Mouse (Mus musculus): Measurements from ENCODE around the gene Eif4g3. TPM values are rescaled to one million over a fixed set of nuclear protein-coding genes. Genes with fewer than 3 reads are reported as not detected.

Eif4g3 gene
- total and polyA plus RNA-seq, 3 experiments = 69.2 to 181 (median 133) TPM

DNA sequence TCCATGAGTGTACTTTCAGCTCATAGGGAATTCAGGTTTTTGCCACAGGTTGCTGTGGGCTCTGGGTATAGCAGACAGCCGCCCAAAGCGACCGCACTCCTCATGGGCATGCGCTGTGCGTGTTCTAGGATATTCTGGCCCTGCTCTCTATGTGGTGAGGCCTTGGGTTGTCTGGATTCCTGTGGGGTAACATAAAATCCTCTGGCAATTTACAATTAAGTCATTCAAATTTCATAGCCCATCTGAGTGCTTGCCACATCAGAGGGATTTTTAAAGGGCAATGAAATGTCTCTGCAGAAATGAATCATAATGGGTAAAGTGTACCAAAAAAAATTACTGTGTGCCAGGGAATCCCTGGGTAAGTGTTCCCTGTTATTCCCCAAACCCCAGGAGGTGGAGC, 3.4 kb upstream of the Eif4g3 start:
- peak; percentile 76 for DNase-seq

DNA sequence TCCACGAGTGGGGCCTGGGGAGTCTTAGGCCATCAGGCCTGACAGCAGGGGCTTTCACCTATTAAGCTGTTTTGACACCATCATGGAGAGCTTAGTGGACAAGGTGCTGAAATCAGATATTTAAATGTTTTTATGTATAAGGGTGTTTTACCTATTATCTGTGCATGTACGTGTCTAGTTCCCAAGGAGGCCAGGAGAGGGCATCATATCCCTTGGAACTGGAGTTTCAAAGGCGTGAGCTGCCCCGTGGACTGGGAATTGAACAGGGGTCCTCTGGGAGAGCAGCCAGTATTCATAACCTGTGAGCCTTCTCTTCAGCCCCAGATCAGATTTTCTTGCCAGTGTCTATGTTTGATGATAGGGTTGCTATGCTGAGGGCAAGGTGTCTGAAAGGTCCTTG, 2.4 kb upstream of the Eif4g3 start:
- no peak for DNase-seq

- DNase-seq = no peak
Observed at GRCm38 (mm10) chr4:137991240-137991639, 1.6 kb upstream of the Eif4g3 start.

- DNase-seq = peak; percentile 99
Observed at GRCm38 (mm10) chr4:137993291-137993758, 503 bp downstream of the Eif4g3 start.

GRCm38 (mm10) chr4:137993821-137994561, 1.2 kb downstream of the Eif4g3 start:
- DNase-seq = peak; percentile 73

DNA sequence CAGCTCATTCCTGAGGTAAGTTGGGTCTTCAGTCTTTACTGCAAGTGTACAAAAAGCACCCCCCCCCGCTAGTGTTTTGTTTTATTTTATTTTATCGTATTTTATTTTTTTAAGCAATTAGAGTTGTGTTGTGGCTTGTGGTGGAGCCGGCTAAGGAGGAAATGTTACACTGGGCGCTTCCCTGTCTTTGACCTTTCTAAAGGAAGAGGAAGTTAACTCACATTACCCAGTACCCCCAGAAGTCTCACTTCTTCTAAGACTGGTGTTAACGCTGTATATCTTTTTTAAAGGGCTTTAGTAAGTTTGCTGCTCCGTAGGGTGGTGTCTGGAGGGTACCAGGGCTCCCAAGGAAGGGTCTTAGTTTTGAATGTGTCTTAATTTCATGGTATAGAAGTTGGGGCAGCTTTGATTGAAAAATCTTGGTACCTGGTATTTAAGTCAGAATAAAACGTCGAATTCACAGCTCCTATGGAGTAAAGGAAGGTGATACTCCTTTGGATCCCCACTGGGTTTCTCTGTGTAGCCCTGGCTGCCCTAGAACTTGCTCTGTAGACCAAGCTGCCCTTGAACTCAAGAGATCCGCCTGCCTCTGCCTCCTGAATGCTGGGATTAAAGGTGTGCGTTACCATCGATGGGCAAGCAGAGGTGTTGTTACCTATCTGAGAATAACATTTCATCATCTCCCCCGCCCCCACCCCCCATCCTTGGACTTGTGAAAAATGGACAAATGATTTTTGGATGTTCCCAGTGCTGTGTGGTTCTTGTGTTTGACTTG, 1.9 kb downstream of the Eif4g3 start:
- peak; percentile 20 for DNase-seq

DNA sequence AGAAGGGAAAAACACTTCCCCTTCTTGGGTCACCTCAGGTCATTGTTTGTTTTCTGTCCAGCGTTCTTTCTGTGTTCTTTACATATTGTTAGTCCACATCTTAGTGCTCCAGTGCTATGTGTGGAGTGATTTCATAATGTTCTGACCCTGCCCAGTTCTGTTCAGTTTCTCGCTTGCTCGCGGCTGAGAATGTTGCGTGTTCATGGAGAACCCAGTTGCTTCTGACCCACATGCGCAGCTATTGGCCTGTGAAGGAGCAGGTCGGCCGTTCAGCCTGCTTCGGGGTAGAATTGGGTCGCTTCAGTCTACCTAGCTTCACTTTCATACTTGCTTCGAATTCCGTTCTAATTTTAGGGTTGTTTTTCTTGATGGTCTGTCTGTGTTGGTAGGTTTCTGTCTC, 2.6 kb downstream of the Eif4g3 start:
- DNase-seq = peak; percentile 46

DNA sequence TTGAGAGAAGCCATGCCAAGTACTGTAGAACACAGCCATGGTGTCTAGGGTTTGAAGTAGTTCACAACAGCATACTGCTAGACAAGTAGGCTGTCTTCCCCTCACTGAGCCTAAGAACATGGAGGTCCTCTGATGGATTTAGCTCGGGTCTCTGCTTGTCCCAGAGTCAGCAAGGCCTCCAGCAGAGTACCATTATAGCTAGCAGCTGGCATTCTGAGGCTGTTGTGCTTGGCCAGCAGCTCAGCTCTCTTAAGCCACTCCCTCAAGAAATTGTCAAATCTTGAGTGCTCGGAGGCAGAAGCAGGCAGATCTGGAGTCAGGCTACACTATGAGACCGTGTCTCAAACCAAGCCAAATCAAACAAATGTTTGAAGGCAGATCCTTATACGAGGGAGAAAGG, 5.4 kb downstream of the Eif4g3 start:
- DNase-seq = no peak

- peak; percentile 37 for DNase-seq
Observed at GRCm38 (mm10) chr4:138000682-138001081, 7.9 kb downstream of the Eif4g3 start.

DNA sequence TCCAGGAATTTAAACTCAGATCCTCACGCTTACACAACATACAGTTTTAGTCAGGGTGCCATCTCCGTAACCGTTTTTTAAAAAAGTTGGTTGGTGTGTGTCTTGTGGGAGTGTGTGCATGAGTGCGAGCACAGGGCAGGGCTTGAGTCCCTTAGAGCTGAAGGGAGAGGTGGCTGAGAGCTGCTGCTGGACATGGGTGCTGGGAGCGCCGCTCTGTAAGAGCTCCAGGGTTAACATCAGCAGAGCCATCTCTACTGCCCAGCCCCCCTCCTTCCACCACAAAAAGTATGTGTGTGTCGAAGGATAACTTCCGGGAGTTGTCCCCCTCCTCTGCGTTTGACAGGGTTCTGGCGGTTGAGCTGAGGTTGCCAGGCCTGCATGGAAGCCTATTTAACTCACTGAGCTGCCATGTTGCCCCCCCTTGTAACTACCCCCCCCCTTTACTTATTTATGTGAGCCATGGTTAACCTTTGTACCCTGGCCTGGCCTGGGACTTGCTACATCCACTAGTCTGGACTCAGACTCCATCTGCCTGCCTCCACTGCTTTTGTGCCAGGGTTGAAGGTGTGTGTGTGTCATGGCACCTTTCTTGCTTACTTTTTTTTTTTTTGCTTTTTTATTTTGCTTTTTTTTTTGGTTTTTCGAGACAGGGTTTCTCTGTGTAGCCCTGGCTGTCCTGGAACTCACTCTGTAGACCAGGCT, 11.2 kb downstream of the Eif4g3 start:
- no peak for DNase-seq

GRCm38 (mm10) chr4:138005781-138006180, 13.0 kb downstream of the Eif4g3 start:
- no peak for DNase-seq

GRCm38 (mm10) chr4:138006951-138007613, 14.3 kb downstream of the Eif4g3 start:
- DNase-seq = no peak

- no peak for DNase-seq
Observed at GRCm38 (mm10) chr4:138008646-138009045, 15.8 kb downstream of the Eif4g3 start.

GRCm38 (mm10) chr4:138009786-138010502, 17.1 kb downstream of the Eif4g3 start:
- peak; percentile 33 for DNase-seq

DNA sequence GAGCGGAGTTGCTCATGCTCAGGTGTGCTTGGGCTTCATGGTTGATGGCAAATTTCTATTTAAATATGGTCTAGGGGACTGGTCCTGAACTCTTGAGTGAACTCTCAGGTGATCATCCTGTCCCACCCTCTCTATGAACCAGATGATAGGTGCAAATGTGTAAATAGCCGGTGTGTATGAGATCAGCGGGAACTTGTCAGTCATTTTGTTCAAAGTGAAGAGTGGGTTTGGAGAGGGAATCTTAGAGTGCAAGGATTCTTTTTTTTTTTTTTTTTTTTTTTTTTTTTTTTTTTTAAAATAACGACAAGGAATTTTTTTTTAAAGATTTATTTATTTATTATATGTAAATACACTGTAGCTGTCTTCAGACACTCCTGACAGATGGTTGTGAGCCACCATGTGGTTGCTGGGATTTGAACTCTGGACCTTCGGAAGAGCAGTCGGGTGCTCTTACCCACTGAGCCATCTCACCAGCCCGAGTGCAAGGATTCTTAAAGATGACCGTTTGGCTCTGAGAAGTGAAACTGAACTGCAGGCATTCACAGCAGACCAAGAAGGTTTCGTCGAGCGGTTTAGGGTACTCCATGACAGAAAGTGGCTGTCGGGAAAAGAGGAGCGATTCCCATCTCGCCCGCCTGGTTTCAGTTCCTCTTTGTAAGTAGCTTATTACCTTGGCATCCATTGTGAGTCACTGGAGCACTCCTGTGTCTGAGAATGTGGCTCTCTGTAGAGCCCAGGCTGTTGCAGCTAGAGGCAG, 21.1 kb downstream of the Eif4g3 start:
- no peak for DNase-seq

DNA sequence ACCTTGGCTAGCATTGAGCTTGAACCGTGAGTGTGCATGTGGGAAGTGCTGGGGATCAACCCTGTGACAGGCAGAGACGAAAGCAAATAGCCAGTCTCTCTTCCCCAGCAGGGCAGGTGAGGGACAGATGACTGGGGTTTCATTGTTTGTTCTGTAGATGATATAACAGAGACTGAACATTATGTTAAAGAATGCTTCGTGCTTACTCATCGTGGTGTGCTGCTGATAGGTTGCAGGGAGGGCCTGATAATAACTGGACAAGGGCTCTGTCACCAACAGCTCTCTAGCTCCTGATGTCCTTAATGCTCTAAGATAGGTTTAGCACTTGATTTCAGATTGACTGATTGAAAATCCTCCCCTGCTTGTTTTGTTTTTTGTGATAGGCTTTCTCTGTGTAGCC, 23.1 kb downstream of the Eif4g3 start:
- no peak for DNase-seq

DNA sequence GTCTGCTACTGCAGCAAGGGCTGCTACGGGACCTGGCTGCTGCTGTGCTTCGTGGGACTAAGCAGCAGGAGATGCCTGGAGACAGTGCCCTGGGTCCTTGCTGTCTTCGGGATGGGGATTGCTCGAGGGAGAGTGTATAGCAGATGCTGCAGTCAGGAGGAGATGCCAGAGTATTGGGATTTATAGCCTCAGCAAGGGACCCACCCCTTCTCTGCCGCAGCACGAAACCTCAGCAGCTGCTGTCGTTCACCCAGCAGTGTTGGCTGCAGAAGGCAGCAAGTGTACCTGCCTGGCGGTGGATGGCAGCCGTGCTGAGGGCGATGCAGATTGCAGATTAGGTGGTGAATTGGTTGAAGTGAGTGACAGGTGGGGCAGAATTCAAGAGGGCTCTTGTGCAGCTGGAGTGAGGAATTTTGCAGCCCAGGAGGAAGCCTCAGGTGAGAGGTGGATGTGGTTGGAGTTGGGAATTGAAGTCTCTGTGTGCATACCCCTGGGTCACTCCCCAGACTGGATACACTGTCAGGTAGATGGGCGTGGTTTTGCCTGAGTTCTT, 24.3 kb downstream of the Eif4g3 start:
- DNase-seq = no peak

GRCm38 (mm10) chr4:138018011-138018410, 25.2 kb downstream of the Eif4g3 start:
- peak; percentile 79 for DNase-seq

DNA sequence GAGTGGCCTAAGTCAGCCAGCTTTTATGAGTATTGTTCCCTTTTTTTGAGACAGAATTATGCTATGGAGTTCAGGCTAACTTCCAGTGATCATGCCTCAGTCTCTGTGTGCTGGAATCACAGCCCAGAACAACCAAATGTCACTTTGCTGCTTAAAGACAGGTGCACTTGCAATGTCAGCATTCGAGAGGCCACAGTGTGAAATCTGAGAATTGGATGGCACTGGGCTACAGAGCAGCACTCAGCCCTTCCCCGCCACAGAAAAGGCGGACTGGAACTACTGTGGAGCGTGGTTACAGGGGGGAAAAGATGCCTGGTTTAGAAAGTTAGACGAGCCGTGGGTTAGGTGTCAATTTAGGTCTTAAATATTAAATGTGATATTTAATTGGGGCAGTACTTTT, 27.4 kb downstream of the Eif4g3 start:
- DNase-seq = no peak

DNA sequence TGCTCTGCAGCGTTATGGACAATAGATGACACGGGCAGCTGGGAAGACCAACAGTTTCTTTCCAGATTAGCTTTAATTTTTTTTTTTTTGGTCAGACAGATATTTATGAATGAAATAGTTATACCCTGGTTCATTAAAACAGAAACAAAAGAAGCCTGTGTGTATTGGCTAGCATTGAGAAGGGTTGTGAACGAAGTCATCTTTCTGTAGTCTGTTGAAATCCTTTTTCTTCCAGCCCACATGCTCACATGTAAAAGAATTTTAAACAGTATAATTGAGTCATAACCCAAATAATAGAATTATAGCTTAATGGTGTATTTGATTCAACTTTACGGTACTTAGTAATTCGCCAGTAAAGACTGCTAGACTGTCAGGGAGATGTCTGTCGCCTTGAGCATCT, 28.8 kb downstream of the Eif4g3 start:
- no peak for DNase-seq

Data from adrenal gland, adult 2 months (tissue).